Mouse (Mus musculus) embryonic fibroblast, embryonic 13.5 days (primary cell): ENCODE results near the gene Brs3. TPM values are rescaled to one million over a fixed set of nuclear protein-coding genes. Genes with fewer than 3 reads are reported as not detected.

Source experiments
- H3K27ac ChIP-seq: 2 replicates; pipeline ENCODE4 v1.5.1; 2012; ENCODE audit warnings: low read length, control low read depth, inconsistent platforms; ENCODE audit not compliant: insufficient read depth
- H3K4me1 ChIP-seq: 2 replicates; pipeline ENCODE4 v1.6.1; 2011; ENCODE audit warnings: low read length; ENCODE audit not compliant: control insufficient read depth, insufficient read depth
- H3K4me3 ChIP-seq: 2 replicates; pipeline ENCODE4 v1.5.1; 2011; ENCODE audit warnings: mild to moderate bottlenecking, control low read depth, low read length; ENCODE audit not compliant: insufficient read depth
- CTCF ChIP-seq: IDR thresholded peaks from 2 replicates; pipeline ENCODE4 v1.5.1; 2011; ENCODE audit warnings: mild to moderate bottlenecking, control low read depth, low read length, moderate library complexity, borderline replicate concordance; ENCODE audit not compliant: insufficient read depth
- POLR2A ChIP-seq: IDR thresholded peaks from 2 replicates; pipeline ENCODE4 v1.6.1; 2011; ENCODE audit warnings: low read depth, mild to moderate bottlenecking, control low read depth, low read length, moderate library complexity
- polyA plus RNA-seq: library from polyadenylated mRNA; stranded (reverse); fragments of >200 nt; gene quantifications from 2 replicates; pipeline ENCODE4 v1.2.4, GENCODE M21; 2011; ENCODE audit warnings: low read depth; ENCODE audit not compliant: missing spikeins, insufficient read length

Brs3 gene
- polyA plus RNA-seq, result not detected in 2 replicates

GRCm38 (mm10) chrX:57042774-57043173 is at the start of gene Brs3:
Brs3 (plus strand) TSS chrX:57043074.
- Histone ChIP-seq H3K4me3 (no peak within 1 kb of the TSS), H3K27ac (no peak within 1 kb of the TSS), H3K4me1 (no peaks in the 10 kb centered on the region)
- TF ChIP-seq CTCF (no peak), POLR2A (no peak)

GRCm38 (mm10) chrX:57012891-57013290 is 30.0 kb upstream of the Brs3 start:
- Histone ChIP-seq H3K27ac (no peak overlapping the region), H3K4me1 (no peaks in the 10 kb centered on the region), H3K4me3 (no peak overlapping the region)
- TF ChIP-seq POLR2A, result no peak
- TF ChIP-seq CTCF, result no peak

GRCm38 (mm10) chrX:57043869-57044268 is 995 bp downstream of the Brs3 start:
- TF ChIP-seq POLR2A (no peak), CTCF (no peak)
- no peaks in the 10 kb centered on the region for H3K4me1 ChIP-seq
- H3K27ac ChIP-seq, result no peak overlapping the region
- no peak overlapping the region for H3K4me3 ChIP-seq

- Histone ChIP-seq H3K27ac (peak overlapping the region; percentile 91; the same call in 1 of the 2 replicates), H3K4me1 (no peaks in the 10 kb centered on the region), H3K4me3 (peak overlapping the region; percentile 62)
- TF ChIP-seq CTCF, result no peak
- TF ChIP-seq POLR2A, result no peak; the same call in 1 of the 2 replicates
Measured at GRCm38 (mm10) chrX:57052848-57053173, 9.9 kb downstream of the Brs3 start.

- TF ChIP-seq POLR2A (peak; percentile 57), CTCF (no peak)
- H3K4me1 ChIP-seq, result no peaks in the 10 kb centered on the region
- H3K4me3 ChIP-seq, result peak within 1 kb of the TSS; percentile 62
- H3K27ac ChIP-seq, result peak within 1 kb of the TSS; percentile 91
Measured at GRCm38 (mm10) chrX:57053174-57053992, 10.5 kb downstream of the Brs3 start, which contains the start of gene Htatsf1. Htatsf1 (plus strand) TSS chrX:57053583.

GRCm38 (mm10) chrX:57053993-57054385 is 11.1 kb downstream of the Brs3 start:
- peak overlapping the region; percentile 62 for H3K4me3 ChIP-seq
- no peaks in the 10 kb centered on the region for H3K4me1 ChIP-seq
- TF ChIP-seq CTCF, result no peak
- no peak for TF ChIP-seq POLR2A
- no peak overlapping the region for H3K27ac ChIP-seq

- Histone ChIP-seq H3K27ac (no peak overlapping the region), H3K4me1 (no peaks in the 10 kb centered on the region), H3K4me3 (no peak overlapping the region)
- TF ChIP-seq POLR2A (no peak), CTCF (no peak)
Measured at GRCm38 (mm10) chrX:57081496-57081895, 38.6 kb downstream of the Brs3 start.

- TF ChIP-seq CTCF (no peak), POLR2A (no peak)
- Histone ChIP-seq H3K4me3 (no peak within 1 kb of the TSS), H3K4me1 (no peaks in the 10 kb centered on the region), H3K27ac (no peak within 1 kb of the TSS)
Measured at GRCm38 (mm10) chrX:57087806-57088205, 44.9 kb downstream of the Brs3 start, which contains the start of gene Vgll1. Vgll1 (plus strand) TSS chrX:57088106.

Other genes starting within 250 kb of the Brs3 start
- 2.7 and 2.9 TPM in 2 replicates for gene Map7d3, start 220.7 kb upstream of the Brs3 start, polyA plus RNA-seq
- gene Adgrg4, start 172.9 kb upstream of the Brs3 start, polyA plus RNA-seq, result not detected in 2 replicates
- gene Htatsf1, start 10.5 kb downstream of the Brs3 start, polyA plus RNA-seq, result 37.0 and 49.5 TPM in 2 replicates
- gene Vgll1, start 45.0 kb downstream of the Brs3 start, polyA plus RNA-seq, result not detected in 2 replicates
- gene Cd40lg, start 169.1 kb downstream of the Brs3 start, polyA plus RNA-seq, result not detected in 2 replicates